Comparison of ENCODE assay signal across 9 mouse cellular contexts in the genomic region with DNA sequence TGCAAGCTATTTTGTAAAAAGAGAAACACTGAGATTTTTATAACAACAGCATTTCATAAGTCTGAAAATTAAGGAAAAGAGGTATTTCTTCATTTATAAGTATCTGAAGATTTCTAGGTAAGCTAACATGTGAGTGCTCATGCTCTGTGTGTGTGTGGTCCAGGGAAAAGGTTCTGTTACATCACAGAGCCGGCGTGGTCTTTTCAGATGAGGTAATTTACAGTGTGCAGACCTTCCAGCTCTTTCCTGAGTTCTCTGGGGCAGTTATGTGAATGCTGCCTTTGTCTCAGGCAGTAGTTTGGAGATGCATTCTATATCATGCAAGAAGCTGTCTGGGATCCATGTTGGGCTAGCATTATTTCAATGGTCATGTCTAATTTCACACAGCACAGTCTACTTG. TPM values are rescaled to one million over a fixed set of nuclear protein-coding genes. Genes with fewer than 3 reads are reported as not detected.
DNase-seq lines count a peak whose midpoint lies in the region; ATAC-seq and TF ChIP-seq lines count a peak whose summit lies in the region.
"Had no signal": no experiment of that assay in that cellular context is flagged by ENCODE, and none has a peak within 500 bp of the region (broad histone marks: within the 10 kb centered on the region; RNA-seq: fewer than 3 reads in every experiment).

No protein-coding gene starts in this region.

- TF ChIP-seq CTCF in midbrain, postnatal 0 days (IDR thresholded peaks at IDR 0.05), result no peak

- H3K4me2 ChIP-seq in heart, embryonic 13.5 days, result no peak overlapping the region
- no peak overlapping the region for H3K4me2 ChIP-seq in embryonic facial prominence, embryonic 11.5 days (ENCODE audit: low read depth, low read length)
- H3K4me2 ChIP-seq in midbrain, postnatal 0 days (ENCODE audit: low read depth, low read length, poor library complexity, severe bottlenecking), result no peak overlapping the region
- H3K4me2 ChIP-seq: liver, embryonic 11.5 days had no signal

- H3K4me1 ChIP-seq in heart, embryonic 13.5 days, result peaks cover 19% of the 10 kb centered on the region
- H3K4me1 ChIP-seq in embryonic facial prominence, embryonic 11.5 days (ENCODE audit: control insufficient read depth, insufficient read depth, low read length), result peaks cover 2% of the 10 kb centered on the region; the same call in 1 of the 2 replicates
- peaks cover 26% of the 10 kb centered on the region for H3K4me1 ChIP-seq in limb, embryonic 10.5 days
- H3K4me1 ChIP-seq in midbrain, postnatal 0 days (ENCODE audit: insufficient read depth, low read length), result no peaks in the 10 kb centered on the region

- H3K4me3 ChIP-seq in heart, embryonic 13.5 days, result no peak overlapping the region
- H3K4me3 ChIP-seq in embryonic facial prominence, embryonic 11.5 days (ENCODE audit: low read depth, low read length), result no peak overlapping the region
- no peak overlapping the region for H3K4me3 ChIP-seq in limb, embryonic 10.5 days
- H3K4me3 ChIP-seq in midbrain, postnatal 0 days (ENCODE audit: low read depth, low read length), result no peak overlapping the region

- H3K9me3 ChIP-seq in heart, embryonic 13.5 days, result no peaks in the 10 kb centered on the region
- no peaks in the 10 kb centered on the region for H3K9me3 ChIP-seq in embryonic facial prominence, embryonic 11.5 days (replicated peaks; ENCODE audit: control insufficient read depth, low read length)
- no peaks in the 10 kb centered on the region for H3K9me3 ChIP-seq in limb, embryonic 10.5 days (replicated peaks)
- no peaks in the 10 kb centered on the region for H3K9me3 ChIP-seq in midbrain, postnatal 0 days (ENCODE audit: low read length)

- WGBS in heart, embryonic 13.5 days, result 48% methylated on average over 2 of the region's 2 CpGs
- 43% methylated on average over 2 of the region's 2 CpGs for WGBS in embryonic facial prominence, embryonic 11.5 days
- 51% methylated on average over 2 of the region's 2 CpGs for WGBS in limb, embryonic 10.5 days
- 86% methylated on average over 2 of the region's 2 CpGs for WGBS in midbrain, postnatal 0 days

- H3K36me3 ChIP-seq in heart, embryonic 13.5 days, result no peaks in the 10 kb centered on the region
- H3K36me3 ChIP-seq in embryonic facial prominence, embryonic 11.5 days (replicated peaks; ENCODE audit: control insufficient read depth, insufficient read depth, low read depth, low read length), result no peaks in the 10 kb centered on the region
- no peaks in the 10 kb centered on the region for H3K36me3 ChIP-seq in limb, embryonic 10.5 days
- no peaks in the 10 kb centered on the region for H3K36me3 ChIP-seq in midbrain, postnatal 0 days (ENCODE audit: insufficient read depth, low read length)

- DNase-seq in heart, postnatal 25 days (ENCODE audit: low spot score), result no peak
- peak; percentile 51 for DNase-seq in 3T3-L1 (ENCODE audit: low read depth, low spot score)
- DNase-seq in embryonic facial prominence, embryonic 11.5 days (ENCODE audit: low spot score), result peak; percentile 33
- no peak for DNase-seq in limb, embryonic 10.5 days (ENCODE audit: low spot score)
- DNase-seq in midbrain, postnatal 0 days (ENCODE audit: low spot score), result no peak
- no peak for DNase-seq in left cerebral cortex, postnatal 10 days (ENCODE audit: extremely low spot score in 1 of 2, low spot score in 2 of 2)
- DNase-seq: thymus, adult 2 months had no signal

- H3K9ac ChIP-seq in heart, embryonic 13.5 days, result no peak overlapping the region
- H3K9ac ChIP-seq in embryonic facial prominence, embryonic 11.5 days (replicated peaks; ENCODE audit: low read length), result no peak overlapping the region
- H3K9ac ChIP-seq in midbrain, postnatal 0 days (replicated peaks; ENCODE audit: low read length, poor library complexity, severe bottlenecking), result no peak overlapping the region

- no peaks in the 10 kb centered on the region for H3K27me3 ChIP-seq in heart, embryonic 13.5 days (replicated peaks)
- H3K27me3 ChIP-seq in embryonic facial prominence, embryonic 11.5 days (ENCODE audit: control insufficient read depth, insufficient read depth, low read length), result no peaks in the 10 kb centered on the region
- no peaks in the 10 kb centered on the region for H3K27me3 ChIP-seq in limb, embryonic 10.5 days (ENCODE audit: low read depth, poor library complexity, severe bottlenecking)
- H3K27me3 ChIP-seq in midbrain, postnatal 0 days (ENCODE audit: insufficient read depth, low read length), result no peaks in the 10 kb centered on the region

- H3K27ac ChIP-seq in heart, embryonic 13.5 days (replicated peaks), result peak overlapping the region; percentile 85
- peak overlapping the region; percentile 62; the same call in 1 of the 2 replicates for H3K27ac ChIP-seq in embryonic facial prominence, embryonic 11.5 days (replicated peaks; ENCODE audit: low read depth, low read length)
- H3K27ac ChIP-seq in limb, embryonic 10.5 days, result peak overlapping the region; percentile 68; the same call in 1 of the 2 replicates
- H3K27ac ChIP-seq in midbrain, postnatal 0 days (ENCODE audit: low read depth, low read length), result no peak overlapping the region

- ATAC-seq in heart, embryonic 13.5 days (ENCODE audit: extremely low read depth, insufficient number of reproducible peaks, low FRiP score, low TSS enrichment), result no peak
- no peak for ATAC-seq in embryonic facial prominence, embryonic 11.5 days (replicated peaks; ENCODE audit: insufficient number of reproducible peaks, low FRiP score, low TSS enrichment, low read depth)
- no peak for ATAC-seq in midbrain, postnatal 0 days (ENCODE audit: low FRiP score)

- intact Hi-C loops in heart, postnatal 25 days (cut with DNase I), result no loop called here
- intact Hi-C loops in left cerebral cortex, postnatal 10 days (cut with DNase I), result no loop called here

RNA-seq across cellular contexts. Expression of gene Fancf, which starts 52.1 kb away (rescaled TPM):
- 4.9 and 5.9 TPM in 2 replicates for polyA plus RNA-seq in heart, embryonic 13.5 days (2015; fragmentation: Nextera tagmentation; extraction: Ambion mirVana)
- 1 to 10 TPM; 2.0 to 2.4 TPM for total RNA-seq in heart, postnatal 25 days (2021)
- polyA plus RNA-seq in embryonic facial prominence, embryonic 11.5 days (2014; fragmentation: Nextera tagmentation; extraction: Ambion mirVana), result 15.1 and 16.8 TPM in 2 replicates
- polyA plus RNA-seq in limb, embryonic 10.5 days (2016; fragmentation: Nextera tagmentation; extraction: Ambion mirVana), result 12.3 and 14.2 TPM in 2 replicates
- total RNA-seq in midbrain, postnatal 0 days (2014; rRNA removed), result 10.6 and 11.3 TPM in 2 replicates
- polyA plus RNA-seq in midbrain, postnatal 0 days (2015; fragmentation: Nextera tagmentation; extraction: Ambion mirVana), result 7.0 and 8.2 TPM in 2 replicates
- total RNA-seq in left cerebral cortex, postnatal 10 days (2021), result 1 to 10 TPM; 5.2 to 5.3 TPM

RNA-seq across cellular contexts. Expression of gene Gas2, which starts 52.3 kb away (rescaled TPM):
- polyA plus RNA-seq in heart, embryonic 13.5 days (2015; fragmentation: Nextera tagmentation; extraction: Ambion mirVana), result 7.6 and 8.7 TPM in 2 replicates
- total RNA-seq in heart, postnatal 25 days (2021), result 1 to 10 TPM; 6.4 to 7.5 TPM
- 51.2 and 60.9 TPM in 2 replicates for polyA plus RNA-seq in embryonic facial prominence, embryonic 11.5 days (2014; fragmentation: Nextera tagmentation; extraction: Ambion mirVana)
- polyA plus RNA-seq in limb, embryonic 10.5 days (2016; fragmentation: Nextera tagmentation; extraction: Ambion mirVana), result 34.3 and 72.4 TPM in 2 replicates
- total RNA-seq in midbrain, postnatal 0 days (2014; rRNA removed), result 17.5 and 37.1 TPM in 2 replicates
- polyA plus RNA-seq in midbrain, postnatal 0 days (2015; fragmentation: Nextera tagmentation; extraction: Ambion mirVana), result 14.7 and 15.0 TPM in 2 replicates
- 10 to 100 TPM; 13.2 to 15.1 TPM for total RNA-seq in left cerebral cortex, postnatal 10 days (2021)

Comparison
In these comparisons a context has a peak if more than half of its experiments do, and no peak if none do; other contexts are left out.
1. DNase-seq: peak in 3T3-L1 (single experiment) and embryonic facial prominence, embryonic 11.5 days (single experiment); none in heart, postnatal 25 days (single experiment), limb, embryonic 10.5 days (single experiment), midbrain, postnatal 0 days (single experiment) and left cerebral cortex, postnatal 10 days (0 of 2).